Mouse (Mus musculus) layer of hippocampus, adult 8-10 months (tissue): ENCODE measurements around the gene Speg. TPM values are rescaled to one million over a fixed set of nuclear protein-coding genes. Genes with fewer than 3 reads are reported as not detected.

Experiments used
- DNase-seq, 2 experiments: peaks; one replicate each; pipeline ENCODE4 v3.0.0; 2022; ENCODE audit warnings: low spot score in 2 of 2
- total RNA-seq, 4 experiments: library from RNA; stranded (reverse); gene quantifications; 2 replicates each; pipeline ENCODE4 v1.2.4; 2022

Speg gene
- total RNA-seq, 4 experiments from 2014 or later = 168 to 185 (median 182) TPM

GRCm38 (mm10) chr1:75365510-75366137, 9.5 kb upstream of the Speg start:
- no peak for DNase-seq

- DNase-seq = no peak
Observed at GRCm38 (mm10) chr1:75369360-75369983, 5.6 kb upstream of the Speg start.

GRCm38 (mm10) chr1:75369984-75370660, 5.0 kb upstream of the Speg start:
- DNase-seq = no peak

GRCm38 (mm10) chr1:75371317-75372095, 3.6 kb upstream of the Speg start:
- DNase-seq = no peak

GRCm38 (mm10) chr1:75372450-75372849, 2.6 kb upstream of the Speg start:
- no peak for DNase-seq

- no peak for DNase-seq
Observed at GRCm38 (mm10) chr1:75373276-75373675, 1.8 kb upstream of the Speg start.

- DNase-seq = no peak
Observed at GRCm38 (mm10) chr1:75379196-75379595, 4.1 kb downstream of the Speg start.

- no peak for DNase-seq
Observed at GRCm38 (mm10) chr1:75379931-75380330, 4.8 kb downstream of the Speg start.

- no peak for DNase-seq
Observed at GRCm38 (mm10) chr1:75380951-75381350, 5.9 kb downstream of the Speg start.

GRCm38 (mm10) chr1:75381482-75382355, 6.6 kb downstream of the Speg start:
- no peak for DNase-seq

- no peak for DNase-seq
Observed at GRCm38 (mm10) chr1:75382356-75383071, 7.4 kb downstream of the Speg start.

- DNase-seq = no peak
Observed at GRCm38 (mm10) chr1:75384470-75385141, 9.5 kb downstream of the Speg start.

GRCm38 (mm10) chr1:75385142-75385730, 10.1 kb downstream of the Speg start:
- no peak for DNase-seq

- no peak for DNase-seq
Observed at GRCm38 (mm10) chr1:75386149-75386548, 11.1 kb downstream of the Speg start.

GRCm38 (mm10) chr1:75387469-75387928, 12.4 kb downstream of the Speg start:
- no peak for DNase-seq

GRCm38 (mm10) chr1:75387929-75388897, 13.1 kb downstream of the Speg start:
- DNase-seq = no peak

GRCm38 (mm10) chr1:75388898-75389515, 13.9 kb downstream of the Speg start:
- no peak for DNase-seq
